Mouse (Mus musculus): Measurements from ENCODE around the gene Gucd1.

DNA sequence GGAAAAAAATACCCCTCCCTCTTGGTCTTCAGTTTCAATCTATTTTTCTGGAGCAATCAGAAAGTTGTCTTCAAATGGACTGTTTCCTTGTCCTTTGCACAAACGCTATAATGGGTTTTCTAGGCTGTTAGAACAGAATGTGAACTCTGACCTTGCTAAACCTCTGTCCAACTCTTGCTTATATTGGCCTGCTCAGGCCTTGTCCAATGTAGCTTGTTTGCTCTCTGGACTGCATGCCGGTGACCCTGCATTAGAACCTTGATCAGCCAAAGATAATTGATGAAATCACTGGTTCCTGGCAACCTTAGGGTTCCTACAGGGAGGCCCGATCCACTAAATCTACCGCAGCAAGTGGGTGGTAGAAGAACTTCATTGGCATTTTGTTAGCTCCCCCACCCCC lies 110.0 kb downstream of the Gucd1 start:
- TF ChIP-seq CTCF (IDR thresholded peaks at IDR 0.05; ENCODE audit: borderline replicate concordance, insufficient read depth, low read length) (no peak), POLR2A (IDR thresholded peaks at IDR 0.05; ENCODE audit: low read depth, low read length) (no peak)
